In genomic region chr10:127569450-127569849, GRCm38 (mm10) we compare ENCODE assay signal across 8 mouse cellular contexts. TPM values are rescaled to one million over a fixed set of nuclear protein-coding genes. Genes with fewer than 3 reads are reported as not detected.
DNase-seq lines count a peak whose midpoint lies in the region; ATAC-seq and TF ChIP-seq lines count a peak whose summit lies in the region.

No protein-coding gene starts in this region.

- no peak for TF ChIP-seq EP300 in liver, embryonic 14.5 days (IDR thresholded peaks at IDR 0.05; ENCODE audit: low read depth)

- no peaks in the 10 kb centered on the region for H3K27me3 ChIP-seq in kidney, embryonic 15.5 days
- H3K27me3 ChIP-seq in liver, embryonic 14.5 days (ENCODE audit: control insufficient read depth, insufficient read depth, low read length): no peaks in the 10 kb centered on the region

- no peaks in the 10 kb centered on the region for H3K9me3 ChIP-seq in kidney, embryonic 15.5 days (replicated peaks)
- no peaks in the 10 kb centered on the region for H3K9me3 ChIP-seq in liver, embryonic 14.5 days (ENCODE audit: control insufficient read depth, low read length)

- ATAC-seq in common myeloid progenitor, adult 5-6 weeks (replicated peaks; ENCODE audit: low read depth, poor library complexity, severe bottlenecking): peak; percentile 77
- no peak for ATAC-seq in kidney, embryonic 15.5 days (replicated peaks; ENCODE audit: low FRiP score)
- no peak for ATAC-seq in liver, embryonic 14.5 days (ENCODE audit: insufficient read depth)

- DNase-seq in CD4-positive helper T cell, adult 2 months (ENCODE audit: low read depth, low spot score): peak; percentile 68
- peak; percentile 90 for DNase-seq in ZHBTc4 (ENCODE audit: low read depth, low spot score)
- DNase-seq in gonadal fat pad, adult 2 months (ENCODE audit: low read depth): peak; percentile 20
- peak; percentile 56 to 59 (median 58) for DNase-seq in liver, embryonic 14.5 days (ENCODE audit: low read depth in 3 of 3, low spot score in 3 of 3)
- DNase-seq in ovary, adult 18-20 months (ENCODE audit: low spot score): peak; percentile 60
- DNase-seq in thymus, postnatal 25 days: peak; percentile 76

- H3K36me3 ChIP-seq in kidney, embryonic 15.5 days: peaks cover 72% of the 10 kb centered on the region
- H3K36me3 ChIP-seq in liver, embryonic 14.5 days (replicated peaks; ENCODE audit: control insufficient read depth, insufficient read depth, low read depth): no peaks in the 10 kb centered on the region

- H3K9ac ChIP-seq in kidney, embryonic 15.5 days: no peak overlapping the region
- H3K9ac ChIP-seq in liver, embryonic 14.5 days (replicated peaks): no peak overlapping the region; the same call in 1 of the 2 replicates

- H3K4me2 ChIP-seq in kidney, embryonic 15.5 days: no peak overlapping the region
- peak overlapping the region; percentile 24; the same call in 1 of the 2 replicates for H3K4me2 ChIP-seq in liver, embryonic 14.5 days (ENCODE audit: low read depth)

- H3K4me3 ChIP-seq in kidney, embryonic 15.5 days (replicated peaks): no peak overlapping the region
- H3K4me3 ChIP-seq in liver, embryonic 14.5 days (ENCODE audit: insufficient read depth in 1 of 2, low read depth in 2 of 2, low read length in 2 of 2): no peak overlapping the region

- peak overlapping the region; percentile 22; the same call in 1 of the 2 replicates for H3K27ac ChIP-seq in kidney, embryonic 15.5 days
- H3K27ac ChIP-seq in liver, embryonic 14.5 days: no peak overlapping the region; the same call in 1 of the 2 replicates

- 18% methylated on average over 3 of the region's 3 CpGs for WGBS in kidney, embryonic 15.5 days
- WGBS in liver, embryonic 14.5 days (ENCODE audit: insufficient replicate concordance): 8% methylated on average over 3 of the region's 3 CpGs

- H3K4me1 ChIP-seq in kidney, embryonic 15.5 days: peaks cover 10% of the 10 kb centered on the region
- peaks cover 7 to 15% of the 10 kb centered on the region in 2 experiments for H3K4me1 ChIP-seq in liver, embryonic 14.5 days (replicated peaks; ENCODE audit: control insufficient read depth in 2 of 2, insufficient read depth in 2 of 2, low read length in 1 of 2)

- peak; percentile 90 for TF ChIP-seq CTCF in liver, embryonic 14.5 days (IDR thresholded peaks at IDR 0.05; ENCODE audit: low read depth)

RNA-seq across cellular contexts. Expression of gene Nxph4, which starts 35.1 kb away (rescaled TPM):
- not detected in 2 replicates for total RNA-seq in common myeloid progenitor, adult 5-6 weeks (2017)
- polyA plus RNA-seq in gonadal fat pad, adult 2 months (2012; rRNA removed): 11.6 and 26.9 TPM in 2 replicates
- 1.7 and 3.3 TPM in 2 replicates for polyA plus RNA-seq in kidney, embryonic 15.5 days (2015; fragmentation: Nextera tagmentation; extraction: Ambion mirVana)
- not detected in 2 replicates for polyA plus RNA-seq in liver, embryonic 14.5 days (2012; rRNA removed)
- polyA plus RNA-seq in liver, embryonic 14.5 days (2014; fragmentation: Nextera tagmentation; extraction: Ambion mirVana): 0.13 TPM in 1 of 2 replicates, not detected in the other

RNA-seq across cellular contexts. Expression of gene Shmt2, which starts 47.2 kb away (rescaled TPM):
- 115 and 119 TPM in 2 replicates for total RNA-seq in common myeloid progenitor, adult 5-6 weeks (2017)
- 103 and 134 TPM in 2 replicates for polyA plus RNA-seq in gonadal fat pad, adult 2 months (2012; rRNA removed)
- 99.8 and 111 TPM in 2 replicates for polyA plus RNA-seq in kidney, embryonic 15.5 days (2015; fragmentation: Nextera tagmentation; extraction: Ambion mirVana)
- 81.0 and 88.6 TPM in 2 replicates for polyA plus RNA-seq in liver, embryonic 14.5 days (2012; rRNA removed)
- 82.7 and 88.2 TPM in 2 replicates for polyA plus RNA-seq in liver, embryonic 14.5 days (2014; fragmentation: Nextera tagmentation; extraction: Ambion mirVana)

RNA-seq across cellular contexts. Expression of gene Lrp1, which starts 51.5 kb away (rescaled TPM):
- total RNA-seq in common myeloid progenitor, adult 5-6 weeks (2017): 0.97 and 3.2 TPM in 2 replicates
- 99.2 and 173 TPM in 2 replicates for polyA plus RNA-seq in gonadal fat pad, adult 2 months (2012; rRNA removed)
- polyA plus RNA-seq in kidney, embryonic 15.5 days (2015; fragmentation: Nextera tagmentation; extraction: Ambion mirVana): 52.4 and 65.0 TPM in 2 replicates
- polyA plus RNA-seq in liver, embryonic 14.5 days (2012; rRNA removed): 14.1 and 18.2 TPM in 2 replicates
- polyA plus RNA-seq in liver, embryonic 14.5 days (2014; fragmentation: Nextera tagmentation; extraction: Ambion mirVana): 13.2 and 16.1 TPM in 2 replicates

RNA-seq across cellular contexts. Expression of gene Ndufa4l2, which starts 54.7 kb away (rescaled TPM):
- total RNA-seq in common myeloid progenitor, adult 5-6 weeks (2017): not detected in 2 replicates
- 25.5 and 29.3 TPM in 2 replicates for polyA plus RNA-seq in gonadal fat pad, adult 2 months (2012; rRNA removed)
- 51.2 and 72.2 TPM in 2 replicates for polyA plus RNA-seq in kidney, embryonic 15.5 days (2015; fragmentation: Nextera tagmentation; extraction: Ambion mirVana)
- polyA plus RNA-seq in liver, embryonic 14.5 days (2012; rRNA removed): 2.1 and 3.6 TPM in 2 replicates
- polyA plus RNA-seq in liver, embryonic 14.5 days (2014; fragmentation: Nextera tagmentation; extraction: Ambion mirVana): 2.0 and 5.8 TPM in 2 replicates

Comparison
In these comparisons a context has a peak if more than half of its experiments do, and no peak if none do; other contexts are left out.
1. DNase-seq: peak in every context shown above with its lines; median percentile 90 in ZHBTc4; 76 in thymus, postnatal 25 days; 68 in CD4-positive helper T cell, adult 2 months; 60 in ovary, adult 18-20 months; 58 in liver, embryonic 14.5 days; 20 in gonadal fat pad, adult 2 months.